Mouse (Mus musculus) testis, adult 2 months (tissue): ENCODE data around the gene Slc27a1.

Source experiments
- CTCF ChIP-seq: fragments of 200-500 bp; IDR thresholded peaks from 2 replicates; pipeline ENCODE4 v1.5.1; 2012; ENCODE audit warnings: low read depth, mild to moderate bottlenecking, inconsistent platforms, low read length, moderate library complexity; ENCODE audit not compliant: control insufficient read depth, insufficient read depth, insufficient replicate concordance
- POLR2A ChIP-seq: fragments of 200-500 bp; IDR thresholded peaks from 2 replicates; pipeline ENCODE4 v1.6.1; 2012; ENCODE audit warnings: low read depth, mild to moderate bottlenecking, inconsistent platforms, low read length, moderate library complexity; ENCODE audit not compliant: control insufficient read depth

GRCm38 (mm10) chr8:71534263-71534810 is 34.3 kb upstream of the Slc27a1 start:
- TF ChIP-seq CTCF (no peak), POLR2A (no peak)
